Mouse (Mus musculus): ENCODE results near the gene Srrm3. TPM values are rescaled to one million over a fixed set of nuclear protein-coding genes. Genes with fewer than 3 reads are reported as not detected.

Gene Srrm3
- polyA plus RNA-seq, 1 experiment from 2014 or later: 59.8 TPM

DNA sequence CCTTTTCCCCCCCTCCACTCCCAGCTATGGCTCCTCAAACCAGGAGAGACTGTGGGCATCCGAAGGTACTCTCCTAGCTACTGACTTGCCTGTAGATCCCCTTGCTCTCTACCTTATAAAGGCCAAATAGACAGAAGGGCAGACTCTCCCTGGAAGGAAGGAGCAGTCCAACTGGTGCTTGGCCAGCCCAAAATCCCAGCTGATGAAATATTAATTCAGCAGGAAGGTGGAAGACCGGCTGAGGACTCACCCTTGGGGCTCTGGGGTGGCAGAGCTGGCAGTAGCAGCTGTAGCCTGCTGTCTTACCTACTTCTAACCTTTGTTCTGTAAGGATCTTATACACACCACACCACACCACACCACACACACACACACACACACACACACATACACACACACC, 2.0 kb upstream of the Srrm3 start:
- H3K9ac ChIP-seq (replicated peaks; ENCODE audit: low read length): no peak overlapping the region
- H3K4me1 ChIP-seq (ENCODE audit: control insufficient read depth, insufficient read depth, low read length): peaks cover 44% of the 10 kb centered on the region
- WGBS: 44% methylated on average over 2 of the region's 2 CpGs

DNA sequence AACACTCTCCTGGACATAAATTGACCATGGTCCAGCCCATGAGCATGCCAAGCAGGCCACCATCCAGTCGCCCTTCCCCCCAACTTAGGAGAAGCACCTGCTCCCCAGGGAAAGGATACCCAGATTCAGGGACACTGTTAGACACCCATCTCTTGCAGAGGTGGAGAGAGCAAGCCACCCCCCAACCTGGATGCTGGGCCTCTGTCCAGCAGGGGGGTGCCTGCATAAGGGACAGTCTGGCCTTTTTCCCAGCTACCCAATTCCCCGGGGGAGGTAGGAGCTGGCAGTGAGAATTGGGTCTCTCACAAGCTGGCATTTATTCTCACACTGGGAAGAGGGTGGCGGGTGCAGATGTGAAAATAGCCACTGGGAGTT, 560 bp downstream of the Srrm3 start:
- H3K4me3 ChIP-seq (replicated peaks; ENCODE audit: low read depth, low read length): peak overlapping the region; percentile 59
- no peaks in the 10 kb centered on the region for H3K27me3 ChIP-seq (ENCODE audit: control insufficient read depth, insufficient read depth, low read length)
- H3K4me2 ChIP-seq (ENCODE audit: low read length): peak overlapping the region; percentile 94
- peak overlapping the region; percentile 68; the same call in 1 of the 2 replicates for H3K27ac ChIP-seq (replicated peaks; ENCODE audit: low read depth, low read length)
- 45% methylated on average over 3 of the region's 3 CpGs for WGBS
- peak; percentile 31 for DNase-seq
- H3K4me1 ChIP-seq (ENCODE audit: control insufficient read depth, insufficient read depth, low read length): peaks cover 32% of the 10 kb centered on the region
- no peak for ATAC-seq (ENCODE audit: low FRiP score, low TSS enrichment)
- H3K9ac ChIP-seq (replicated peaks; ENCODE audit: low read length): peak overlapping the region; percentile 96
- H3K9me3 ChIP-seq (ENCODE audit: control insufficient read depth, low read length): no peaks in the 10 kb centered on the region
- H3K36me3 ChIP-seq (ENCODE audit: control insufficient read depth, insufficient read depth, low read length): 0 out of 2 replicates have a peak, but pooled peaks cover 3% of the 10 kb centered on the region

More for the DNA sequence above, 2.0 kb upstream of the Srrm3 start:
- ATAC-seq (ENCODE audit: low FRiP score, low TSS enrichment): no peak
- Histone ChIP-seq H3K4me2 (ENCODE audit: low read length) (no peak overlapping the region), H3K27ac (replicated peaks; ENCODE audit: low read depth, low read length) (peak overlapping the region; percentile 73), H3K36me3 (ENCODE audit: control insufficient read depth, insufficient read depth, low read length) (0 out of 2 replicates have a peak, but pooled peaks cover 3% of the 10 kb centered on the region), H3K27me3 (ENCODE audit: control insufficient read depth, insufficient read depth, low read length) (no peaks in the 10 kb centered on the region), H3K9me3 (ENCODE audit: control insufficient read depth, low read length) (no peaks in the 10 kb centered on the region), H3K4me3 (replicated peaks; ENCODE audit: low read depth, low read length) (no peak overlapping the region)
- DNase-seq: peak; percentile 45

DNA sequence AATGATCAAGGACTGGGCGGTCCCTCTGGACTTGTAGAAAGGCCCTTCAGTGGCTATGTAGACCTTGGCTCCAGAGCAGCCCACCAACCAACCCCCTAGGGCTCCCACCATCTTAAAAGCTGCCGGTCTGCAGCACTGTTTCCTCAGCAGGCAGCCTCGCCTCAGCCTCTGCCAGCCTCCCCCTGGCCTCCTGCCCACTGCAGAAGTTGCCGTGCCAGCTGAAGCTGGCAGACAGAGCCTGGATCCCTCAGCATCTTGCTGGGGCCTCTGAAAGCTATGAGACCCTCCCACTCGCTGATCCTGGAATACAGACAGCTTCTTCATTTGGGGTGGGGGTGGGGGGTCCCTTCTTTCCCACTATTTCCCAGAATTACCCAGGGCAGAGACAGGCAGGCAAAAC, 6.3 kb downstream of the Srrm3 start:
- Histone ChIP-seq H3K9me3 (ENCODE audit: control insufficient read depth, low read length) (no peaks in the 10 kb centered on the region), H3K4me1 (ENCODE audit: control insufficient read depth, insufficient read depth, low read length) (peaks cover 12% of the 10 kb centered on the region), H3K9ac (replicated peaks; ENCODE audit: low read length) (no peak overlapping the region), H3K36me3 (ENCODE audit: control insufficient read depth, insufficient read depth, low read length) (0 out of 2 replicates have a peak, but pooled peaks cover 3% of the 10 kb centered on the region), H3K27me3 (ENCODE audit: control insufficient read depth, insufficient read depth, low read length) (no peaks in the 10 kb centered on the region), H3K4me3 (replicated peaks; ENCODE audit: low read depth, low read length) (no peak overlapping the region), H3K27ac (replicated peaks; ENCODE audit: low read depth, low read length) (no peak overlapping the region), H3K4me2 (ENCODE audit: low read length) (no peak overlapping the region)
- DNase-seq (peak; percentile 46), ATAC-seq (ENCODE audit: low FRiP score, low TSS enrichment) (no peak)
- WGBS: 71% methylated on average over 5 of the region's 5 CpGs

DNA sequence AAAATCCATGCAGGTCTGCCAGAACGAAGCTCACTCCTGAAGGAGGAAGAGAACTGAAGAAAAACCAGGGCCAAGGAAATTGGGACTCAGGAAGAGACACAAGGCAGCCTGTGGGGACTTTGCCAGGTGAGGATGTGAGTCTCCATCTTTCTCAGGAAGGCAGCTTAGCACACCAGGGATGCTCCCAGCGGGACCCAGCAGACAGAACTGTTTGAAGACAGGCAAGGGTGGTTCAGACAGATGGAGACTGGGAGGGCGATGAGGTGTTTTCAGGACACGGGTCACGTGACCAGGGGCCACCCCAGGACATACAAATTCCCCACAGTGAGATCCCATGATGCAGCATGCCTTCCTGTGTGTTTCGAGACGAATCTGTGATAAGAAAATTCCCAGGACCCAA, 11.8 kb downstream of the Srrm3 start:
- no peaks in the 10 kb centered on the region for H3K9me3 ChIP-seq (ENCODE audit: control insufficient read depth, low read length)
- H3K27me3 ChIP-seq (ENCODE audit: control insufficient read depth, insufficient read depth, low read length): no peaks in the 10 kb centered on the region
- H3K27ac ChIP-seq (replicated peaks; ENCODE audit: low read depth, low read length): 0 out of 2 replicates have a peak overlapping the region, but pooled peaks have one; percentile 6
- peaks cover 7% of the 10 kb centered on the region; the same call in 1 of the 2 replicates for H3K36me3 ChIP-seq (ENCODE audit: control insufficient read depth, insufficient read depth, low read length)
- ATAC-seq (ENCODE audit: low FRiP score, low TSS enrichment) (no peak), DNase-seq (no peak)
- WGBS: 42% methylated on average over 7 of the region's 7 CpGs
- H3K4me3 ChIP-seq (replicated peaks; ENCODE audit: low read depth, low read length): no peak overlapping the region
- no peak overlapping the region for H3K4me2 ChIP-seq (ENCODE audit: low read length)
- H3K4me1 ChIP-seq (ENCODE audit: control insufficient read depth, insufficient read depth, low read length): peaks cover 33% of the 10 kb centered on the region
- H3K9ac ChIP-seq (replicated peaks; ENCODE audit: low read length): no peak overlapping the region

DNA sequence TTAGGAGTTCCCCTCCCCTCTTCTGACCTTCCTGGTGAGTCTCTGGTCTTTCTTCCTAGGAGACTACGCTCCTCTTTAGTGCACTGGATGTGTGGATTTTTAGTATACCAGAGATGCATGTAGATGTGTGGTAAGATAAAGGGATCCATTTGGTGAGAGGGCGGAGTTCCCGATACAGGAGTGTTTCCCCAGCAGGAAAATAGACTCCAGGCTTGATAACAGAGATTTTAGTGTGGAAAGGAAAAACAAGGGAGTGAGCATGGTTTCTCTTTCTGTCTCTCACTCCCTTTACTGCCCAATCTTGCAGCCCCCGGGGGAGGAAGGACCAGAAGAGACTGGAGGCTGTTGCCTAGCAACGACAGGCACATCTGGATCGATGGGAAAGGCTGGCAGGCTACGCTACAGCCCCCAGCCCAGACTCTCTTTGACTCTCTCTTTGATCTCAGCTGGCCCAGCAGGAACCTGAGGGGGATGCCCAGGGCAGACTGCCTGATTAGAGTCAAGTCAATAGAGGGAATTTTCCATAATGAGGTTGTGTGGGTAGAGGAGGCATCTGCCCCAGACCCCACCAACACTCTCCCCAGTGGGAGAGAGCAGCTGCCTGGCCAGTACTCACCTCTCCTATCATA, 15.7 kb downstream of the Srrm3 start:
- ATAC-seq (ENCODE audit: low FRiP score, low TSS enrichment): peak; percentile 80
- Histone ChIP-seq H3K27ac (replicated peaks; ENCODE audit: low read depth, low read length) (peak overlapping the region; percentile 88), H3K9me3 (ENCODE audit: control insufficient read depth, low read length) (no peaks in the 10 kb centered on the region), H3K4me3 (replicated peaks; ENCODE audit: low read depth, low read length) (no peak overlapping the region), H3K4me1 (ENCODE audit: control insufficient read depth, insufficient read depth, low read length) (peaks cover 51% of the 10 kb centered on the region), H3K36me3 (ENCODE audit: control insufficient read depth, insufficient read depth, low read length) (peaks cover 7% of the 10 kb centered on the region; the same call in 1 of the 2 replicates), H3K4me2 (ENCODE audit: low read length) (peak overlapping the region; percentile 30), H3K9ac (replicated peaks; ENCODE audit: low read length) (no peak overlapping the region), H3K27me3 (ENCODE audit: control insufficient read depth, insufficient read depth, low read length) (no peaks in the 10 kb centered on the region)
- DNase-seq: peak; percentile 88
- WGBS: 8% methylated on average over 7 of the region's 7 CpGs

DNA sequence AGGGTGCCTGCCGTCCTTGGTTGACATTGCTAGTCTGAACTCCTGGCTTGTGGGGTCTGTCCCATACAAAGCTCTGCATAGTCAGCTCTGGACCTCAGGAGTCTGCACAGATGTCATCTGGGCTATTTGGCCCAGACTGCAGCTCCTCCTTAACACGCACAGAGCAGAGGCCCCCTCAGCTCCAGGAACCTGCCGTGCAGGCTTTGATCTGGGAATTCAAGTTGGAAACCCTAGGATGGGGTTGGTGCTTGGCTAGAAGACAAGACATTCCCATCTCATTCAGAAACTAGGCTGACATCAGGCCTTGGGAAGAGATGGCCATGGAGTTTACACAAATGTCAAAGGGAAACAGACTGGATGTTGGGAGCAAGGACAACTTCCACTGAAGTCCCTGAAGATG, 17.8 kb downstream of the Srrm3 start:
- H3K4me1 ChIP-seq (ENCODE audit: control insufficient read depth, insufficient read depth, low read length): peaks cover 49% of the 10 kb centered on the region
- H3K27ac ChIP-seq (replicated peaks; ENCODE audit: low read depth, low read length): peak overlapping the region; percentile 62
- 49% methylated on average over 3 of the region's 3 CpGs for WGBS
- H3K4me3 ChIP-seq (replicated peaks; ENCODE audit: low read depth, low read length): no peak overlapping the region
- DNase-seq: no peak
- H3K36me3 ChIP-seq (ENCODE audit: control insufficient read depth, insufficient read depth, low read length): peaks cover 9% of the 10 kb centered on the region; the same call in 1 of the 2 replicates
- no peak overlapping the region for H3K4me2 ChIP-seq (ENCODE audit: low read length)
- ATAC-seq (ENCODE audit: low FRiP score, low TSS enrichment): no peak
- no peak overlapping the region for H3K9ac ChIP-seq (replicated peaks; ENCODE audit: low read length)
- no peaks in the 10 kb centered on the region for H3K27me3 ChIP-seq (ENCODE audit: control insufficient read depth, insufficient read depth, low read length)
- no peaks in the 10 kb centered on the region for H3K9me3 ChIP-seq (ENCODE audit: control insufficient read depth, low read length)

DNA sequence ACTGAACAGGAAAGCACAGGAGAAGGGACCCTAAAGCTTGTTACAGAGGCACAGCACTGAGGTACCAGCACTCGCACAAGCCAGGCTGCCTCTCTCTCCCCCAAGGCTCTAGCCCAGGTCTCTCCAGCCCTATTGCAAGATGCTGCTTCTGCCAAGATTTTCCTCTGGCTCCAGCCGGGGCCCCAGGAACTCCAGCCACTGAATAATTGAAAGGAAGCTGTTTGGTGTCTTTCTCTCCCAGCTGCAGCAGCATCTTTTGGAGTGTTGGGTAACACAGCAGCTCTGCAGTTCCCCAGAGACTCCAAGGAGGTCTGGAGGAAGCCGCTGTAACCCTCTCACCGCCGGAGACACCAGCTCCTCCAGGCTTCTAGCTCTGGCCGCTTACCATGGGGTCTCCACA, 19.5 kb downstream of the Srrm3 start:
- no peak for ATAC-seq (ENCODE audit: low FRiP score, low TSS enrichment)
- H3K27me3 ChIP-seq (ENCODE audit: control insufficient read depth, insufficient read depth, low read length): no peaks in the 10 kb centered on the region
- H3K4me1 ChIP-seq (ENCODE audit: control insufficient read depth, insufficient read depth, low read length): peaks cover 43% of the 10 kb centered on the region
- H3K27ac ChIP-seq (replicated peaks; ENCODE audit: low read depth, low read length): peak overlapping the region; percentile 85
- H3K4me2 ChIP-seq (ENCODE audit: low read length): 0 out of 2 replicates have a peak overlapping the region, but pooled peaks have one; percentile 6
- no peaks in the 10 kb centered on the region for H3K9me3 ChIP-seq (ENCODE audit: control insufficient read depth, low read length)
- H3K9ac ChIP-seq (replicated peaks; ENCODE audit: low read length): peak overlapping the region; percentile 34; the same call in 1 of the 2 replicates
- DNase-seq: peak; percentile 61
- H3K36me3 ChIP-seq (ENCODE audit: control insufficient read depth, insufficient read depth, low read length): 0 out of 2 replicates have a peak, but pooled peaks cover 2% of the 10 kb centered on the region
- WGBS: 29% methylated on average over 6 of the region's 6 CpGs
- H3K4me3 ChIP-seq (replicated peaks; ENCODE audit: low read depth, low read length): no peak overlapping the region

DNA sequence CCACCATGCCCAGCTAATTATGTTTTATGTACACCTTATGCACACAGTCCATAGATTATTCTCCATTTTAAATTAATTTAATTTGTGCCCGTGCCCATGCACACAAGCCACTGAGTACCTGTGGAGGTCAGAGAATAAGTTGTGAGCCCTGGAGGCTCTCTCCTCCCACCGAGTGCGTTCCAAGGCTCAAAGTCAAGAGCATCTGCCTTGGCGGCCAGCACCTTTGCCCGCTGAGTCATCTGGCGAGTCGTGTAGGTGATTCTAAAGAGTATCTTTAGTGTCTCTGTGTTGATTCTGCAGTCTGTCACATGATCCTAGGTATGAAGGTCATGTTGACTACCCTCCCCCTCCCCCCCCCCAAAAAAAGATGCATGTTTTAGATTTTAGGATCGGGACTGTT, 22.7 kb downstream of the Srrm3 start:
- H3K4me2 ChIP-seq (ENCODE audit: low read length): no peak overlapping the region
- peaks cover 31% of the 10 kb centered on the region for H3K4me1 ChIP-seq (ENCODE audit: control insufficient read depth, insufficient read depth, low read length)
- no peaks in the 10 kb centered on the region for H3K27me3 ChIP-seq (ENCODE audit: control insufficient read depth, insufficient read depth, low read length)
- no peak for ATAC-seq (ENCODE audit: low FRiP score, low TSS enrichment)
- H3K9me3 ChIP-seq (ENCODE audit: control insufficient read depth, low read length): no peaks in the 10 kb centered on the region
- H3K9ac ChIP-seq (replicated peaks; ENCODE audit: low read length): no peak overlapping the region
- 0 out of 2 replicates have a peak, but pooled peaks cover 2% of the 10 kb centered on the region for H3K36me3 ChIP-seq (ENCODE audit: control insufficient read depth, insufficient read depth, low read length)
- no peak for DNase-seq
- no peak overlapping the region for H3K4me3 ChIP-seq (replicated peaks; ENCODE audit: low read depth, low read length)
- WGBS: 91% methylated on average over 8 of the region's 8 CpGs
- H3K27ac ChIP-seq (replicated peaks; ENCODE audit: low read depth, low read length): no peak overlapping the region

DNA sequence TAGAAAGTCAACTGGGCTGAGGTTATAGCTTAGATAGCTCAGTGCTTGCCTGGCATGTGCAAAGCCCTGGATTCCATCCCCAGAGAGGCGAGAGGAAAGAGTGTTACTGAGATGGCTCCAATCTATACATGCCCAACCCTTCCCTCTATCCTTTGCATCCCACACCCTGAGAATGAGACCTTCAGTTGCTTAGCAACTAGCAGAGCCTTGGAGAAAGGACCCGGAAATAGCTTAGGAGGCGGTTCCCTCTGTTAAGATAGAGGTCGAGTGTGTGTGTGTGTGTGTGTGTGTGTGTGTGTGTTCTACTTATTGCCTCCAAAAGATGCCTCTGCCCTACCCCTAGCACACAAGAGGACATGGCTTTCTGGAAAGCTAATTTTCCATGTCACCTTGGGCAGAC, 26.0 kb downstream of the Srrm3 start:
- no peaks in the 10 kb centered on the region for H3K27me3 ChIP-seq (ENCODE audit: control insufficient read depth, insufficient read depth, low read length)
- no peak for ATAC-seq (ENCODE audit: low FRiP score, low TSS enrichment)
- peak overlapping the region; percentile 58 for H3K27ac ChIP-seq (replicated peaks; ENCODE audit: low read depth, low read length)
- no peak overlapping the region for H3K4me2 ChIP-seq (ENCODE audit: low read length)
- no peaks in the 10 kb centered on the region for H3K9me3 ChIP-seq (ENCODE audit: control insufficient read depth, low read length)
- peaks cover 11% of the 10 kb centered on the region; the same call in 1 of the 2 replicates for H3K36me3 ChIP-seq (ENCODE audit: control insufficient read depth, insufficient read depth, low read length)
- peak; percentile 65 for DNase-seq
- H3K4me1 ChIP-seq (ENCODE audit: control insufficient read depth, insufficient read depth, low read length): peaks cover 30% of the 10 kb centered on the region
- no peak overlapping the region for H3K9ac ChIP-seq (replicated peaks; ENCODE audit: low read length)
- no peak overlapping the region for H3K4me3 ChIP-seq (replicated peaks; ENCODE audit: low read depth, low read length)
- 18% methylated on average over 4 of the region's 4 CpGs for WGBS
